Mouse (Mus musculus): ENCODE results near the gene Slc26a5. TPM values are rescaled to one million over a fixed set of nuclear protein-coding genes. Genes with fewer than 3 reads are reported as not detected.

Slc26a5 gene
- polyA plus RNA-seq (2015; fragmentation: Nextera tagmentation; extraction: Ambion mirVana), result 0.12 and 0.13 TPM in 2 replicates

GRCm38 (mm10) chr5:21865346-21866107, at the start of gene Slc26a5:
TSS of gene Slc26a5 (minus strand) at chr5:21865604.
- Histone ChIP-seq H3K4me2 (ENCODE audit: low read depth, low read length) (peak within 1 kb of the TSS; percentile 52), H3K36me3 (ENCODE audit: control insufficient read depth, insufficient read depth, low read length) (no peaks in the 10 kb centered on the region), H3K9ac (ENCODE audit: low read depth, low read length) (no peak within 1 kb of the TSS), H3K27me3 (replicated peaks; ENCODE audit: control insufficient read depth, insufficient read depth, low read length) (peaks cover 4% of the 10 kb centered on the region; the same call in 1 of the 2 replicates), H3K9me3 (ENCODE audit: control insufficient read depth, low read length) (no peaks in the 10 kb centered on the region), H3K4me3 (ENCODE audit: low read length) (peak within 1 kb of the TSS; percentile 21), H3K27ac (ENCODE audit: low read length) (no peak within 1 kb of the TSS), H3K4me1 (ENCODE audit: control insufficient read depth, insufficient read depth, low read length) (peaks cover 3% of the 10 kb centered on the region; the same call in 1 of the 2 replicates)
- under 1% methylated on average over 29 of the region's 29 CpGs for WGBS
- ATAC-seq, result peak; percentile 38; the same call in 1 of the 2 replicates

DNA sequence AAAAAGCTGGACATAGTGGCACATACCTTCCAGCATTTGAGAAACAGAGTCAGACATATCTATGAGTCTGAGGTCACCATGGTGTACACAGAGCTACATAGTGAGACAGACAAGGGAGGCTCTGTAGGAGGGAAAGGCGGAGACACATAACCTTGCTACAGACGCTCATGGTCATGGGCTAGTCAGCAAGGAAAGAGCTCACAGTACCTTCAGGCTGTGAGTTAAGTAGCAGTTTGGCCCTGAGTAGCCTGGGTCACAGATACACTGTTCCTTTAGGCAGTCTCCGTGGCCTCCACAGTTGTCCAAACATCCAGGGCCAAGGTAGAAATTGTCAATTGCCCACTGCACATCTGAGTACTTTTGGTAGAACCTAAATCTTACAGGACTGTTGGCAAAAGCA, 49.4 kb upstream of the Slc26a5 start:
- no peaks in the 10 kb centered on the region for H3K9me3 ChIP-seq (ENCODE audit: control insufficient read depth, low read length)
- no peak overlapping the region for H3K27ac ChIP-seq (ENCODE audit: low read length)
- no peaks in the 10 kb centered on the region for H3K4me1 ChIP-seq (ENCODE audit: control insufficient read depth, insufficient read depth, low read length)
- H3K9ac ChIP-seq (ENCODE audit: low read depth, low read length), result no peak overlapping the region
- no peaks in the 10 kb centered on the region for H3K27me3 ChIP-seq (replicated peaks; ENCODE audit: control insufficient read depth, insufficient read depth, low read length)
- H3K36me3 ChIP-seq (ENCODE audit: control insufficient read depth, insufficient read depth, low read length), result no peaks in the 10 kb centered on the region
- WGBS, result 67% methylated on average over 3 of the region's 3 CpGs
- H3K4me3 ChIP-seq (ENCODE audit: low read length), result no peak overlapping the region
- no peak for ATAC-seq
- no peak overlapping the region for H3K4me2 ChIP-seq (ENCODE audit: low read depth, low read length)

GRCm38 (mm10) chr5:21912835-21913530, 47.6 kb upstream of the Slc26a5 start:
- WGBS, result 70% methylated on average over 23 of the region's 23 CpGs
- ATAC-seq, result peak; percentile 64
- H3K27ac ChIP-seq (ENCODE audit: low read length), result no peak overlapping the region
- no peaks in the 10 kb centered on the region for H3K4me1 ChIP-seq (ENCODE audit: control insufficient read depth, insufficient read depth, low read length)
- H3K36me3 ChIP-seq (ENCODE audit: control insufficient read depth, insufficient read depth, low read length), result no peaks in the 10 kb centered on the region
- no peak overlapping the region for H3K4me2 ChIP-seq (ENCODE audit: low read depth, low read length)
- no peak overlapping the region for H3K9ac ChIP-seq (ENCODE audit: low read depth, low read length)
- no peaks in the 10 kb centered on the region for H3K27me3 ChIP-seq (replicated peaks; ENCODE audit: control insufficient read depth, insufficient read depth, low read length)
- no peaks in the 10 kb centered on the region for H3K9me3 ChIP-seq (ENCODE audit: control insufficient read depth, low read length)
- no peak overlapping the region for H3K4me3 ChIP-seq (ENCODE audit: low read length)

DNA sequence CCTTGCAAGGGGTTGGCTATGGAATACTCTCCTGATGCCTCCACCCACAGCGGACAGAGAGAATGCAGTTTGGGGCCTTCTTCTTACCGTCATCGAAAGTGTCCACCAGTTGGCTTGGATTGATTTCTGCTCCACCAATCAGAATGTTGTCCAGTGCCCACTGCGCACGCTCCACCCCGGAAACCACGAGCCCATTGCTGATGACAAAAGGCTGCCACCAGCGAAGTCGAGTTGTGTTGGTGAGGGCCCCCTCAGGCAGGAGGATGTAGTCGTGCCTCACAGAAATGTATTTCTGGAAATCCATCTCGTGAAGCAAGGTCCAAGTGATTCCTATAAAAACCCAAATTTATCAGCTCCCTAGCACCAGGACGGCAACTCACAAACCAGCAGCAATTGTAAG, 45.3 kb upstream of the Slc26a5 start:
- no peaks in the 10 kb centered on the region for H3K4me1 ChIP-seq (ENCODE audit: control insufficient read depth, insufficient read depth, low read length)
- no peak for ATAC-seq
- H3K27me3 ChIP-seq (replicated peaks; ENCODE audit: control insufficient read depth, insufficient read depth, low read length), result no peaks in the 10 kb centered on the region
- 92% methylated on average over 12 of the region's 12 CpGs for WGBS
- H3K9ac ChIP-seq (ENCODE audit: low read depth, low read length), result no peak overlapping the region
- H3K36me3 ChIP-seq (ENCODE audit: control insufficient read depth, insufficient read depth, low read length), result no peaks in the 10 kb centered on the region
- no peaks in the 10 kb centered on the region for H3K9me3 ChIP-seq (ENCODE audit: control insufficient read depth, low read length)
- H3K4me2 ChIP-seq (ENCODE audit: low read depth, low read length), result no peak overlapping the region
- no peak overlapping the region for H3K4me3 ChIP-seq (ENCODE audit: low read length)
- no peak overlapping the region for H3K27ac ChIP-seq (ENCODE audit: low read length)

- ATAC-seq, result no peak
Observed at GRCm38 (mm10) chr5:21909713-21910112, 44.3 kb upstream of the Slc26a5 start.

GRCm38 (mm10) chr5:21901411-21901810, 36.0 kb upstream of the Slc26a5 start:
- Histone ChIP-seq H3K36me3 (ENCODE audit: control insufficient read depth, insufficient read depth, low read length) (no peaks in the 10 kb centered on the region), H3K27me3 (replicated peaks; ENCODE audit: control insufficient read depth, insufficient read depth, low read length) (no peaks in the 10 kb centered on the region), H3K4me3 (ENCODE audit: low read length) (no peak overlapping the region), H3K4me2 (ENCODE audit: low read depth, low read length) (no peak overlapping the region), H3K9ac (ENCODE audit: low read depth, low read length) (no peak overlapping the region), H3K4me1 (ENCODE audit: control insufficient read depth, insufficient read depth, low read length) (no peaks in the 10 kb centered on the region), H3K9me3 (ENCODE audit: control insufficient read depth, low read length) (no peaks in the 10 kb centered on the region), H3K27ac (ENCODE audit: low read length) (no peak overlapping the region)
- WGBS, result 69% methylated on average over 12 of the region's 12 CpGs
- no peak for ATAC-seq

More at GRCm38 (mm10) chr5:21909713-21910112, 44.3 kb upstream of the Slc26a5 start:
- Histone ChIP-seq H3K27me3 (replicated peaks; ENCODE audit: control insufficient read depth, insufficient read depth, low read length) (no peaks in the 10 kb centered on the region), H3K4me3 (ENCODE audit: low read length) (no peak overlapping the region), H3K36me3 (ENCODE audit: control insufficient read depth, insufficient read depth, low read length) (no peaks in the 10 kb centered on the region), H3K9me3 (ENCODE audit: control insufficient read depth, low read length) (no peaks in the 10 kb centered on the region), H3K4me1 (ENCODE audit: control insufficient read depth, insufficient read depth, low read length) (no peaks in the 10 kb centered on the region), H3K9ac (ENCODE audit: low read depth, low read length) (no peak overlapping the region), H3K4me2 (ENCODE audit: low read depth, low read length) (no peak overlapping the region), H3K27ac (ENCODE audit: low read length) (no peak overlapping the region)
- 87% methylated on average over 3 of the region's 3 CpGs for WGBS

DNA sequence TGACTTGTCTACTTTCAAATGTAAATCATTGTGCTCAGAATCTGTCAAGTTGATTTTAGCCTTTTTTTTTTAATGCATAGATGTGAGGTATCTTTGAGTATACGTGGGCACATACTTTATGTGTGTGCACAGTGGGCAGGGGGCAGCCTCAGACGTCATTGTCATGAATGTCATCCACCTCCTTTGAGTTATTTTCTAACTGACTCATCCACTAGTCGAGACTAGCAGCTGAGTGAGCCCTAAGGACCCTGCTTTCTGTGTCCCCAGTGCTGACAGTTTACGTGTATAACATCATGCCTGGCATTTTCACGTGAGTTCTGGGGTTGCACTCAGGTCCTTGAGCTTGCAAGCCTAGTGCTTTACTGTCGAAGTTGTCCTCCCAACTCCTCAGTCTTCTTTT, 35.5 kb upstream of the Slc26a5 start:
- 64% methylated on average over 6 of the region's 6 CpGs for WGBS
- H3K27ac ChIP-seq (ENCODE audit: low read length), result no peak overlapping the region
- H3K4me1 ChIP-seq (ENCODE audit: control insufficient read depth, insufficient read depth, low read length), result no peaks in the 10 kb centered on the region
- no peak for ATAC-seq
- H3K9ac ChIP-seq (ENCODE audit: low read depth, low read length), result no peak overlapping the region
- no peaks in the 10 kb centered on the region for H3K36me3 ChIP-seq (ENCODE audit: control insufficient read depth, insufficient read depth, low read length)
- H3K9me3 ChIP-seq (ENCODE audit: control insufficient read depth, low read length), result no peaks in the 10 kb centered on the region
- H3K27me3 ChIP-seq (replicated peaks; ENCODE audit: control insufficient read depth, insufficient read depth, low read length), result no peaks in the 10 kb centered on the region
- H3K4me2 ChIP-seq (ENCODE audit: low read depth, low read length), result no peak overlapping the region
- no peak overlapping the region for H3K4me3 ChIP-seq (ENCODE audit: low read length)

GRCm38 (mm10) chr5:21898875-21899274, 33.5 kb upstream of the Slc26a5 start:
- ATAC-seq, result no peak
- WGBS, result 87% methylated on average over 6 of the region's 6 CpGs
- no peaks in the 10 kb centered on the region for H3K36me3 ChIP-seq (ENCODE audit: control insufficient read depth, insufficient read depth, low read length)

GRCm38 (mm10) chr5:21896586-21896985, 31.2 kb upstream of the Slc26a5 start:
- ATAC-seq, result no peak
- H3K4me1 ChIP-seq (ENCODE audit: control insufficient read depth, insufficient read depth, low read length), result no peaks in the 10 kb centered on the region
- H3K27ac ChIP-seq (ENCODE audit: low read length), result no peak overlapping the region
- H3K27me3 ChIP-seq (replicated peaks; ENCODE audit: control insufficient read depth, insufficient read depth, low read length), result no peaks in the 10 kb centered on the region
- H3K9me3 ChIP-seq (ENCODE audit: control insufficient read depth, low read length), result no peaks in the 10 kb centered on the region
- no peak overlapping the region for H3K9ac ChIP-seq (ENCODE audit: low read depth, low read length)
- no peak overlapping the region for H3K4me2 ChIP-seq (ENCODE audit: low read depth, low read length)
- WGBS, result 63% methylated on average over 14 of the region's 14 CpGs
- H3K4me3 ChIP-seq (ENCODE audit: low read length), result no peak overlapping the region
- H3K36me3 ChIP-seq (ENCODE audit: control insufficient read depth, insufficient read depth, low read length), result no peaks in the 10 kb centered on the region

More at GRCm38 (mm10) chr5:21898875-21899274, 33.5 kb upstream of the Slc26a5 start:
- H3K4me3 ChIP-seq (ENCODE audit: low read length), result no peak overlapping the region
- H3K9ac ChIP-seq (ENCODE audit: low read depth, low read length), result no peak overlapping the region
- no peak overlapping the region for H3K27ac ChIP-seq (ENCODE audit: low read length)
- H3K9me3 ChIP-seq (ENCODE audit: control insufficient read depth, low read length), result no peaks in the 10 kb centered on the region
- H3K4me1 ChIP-seq (ENCODE audit: control insufficient read depth, insufficient read depth, low read length), result no peaks in the 10 kb centered on the region
- no peak overlapping the region for H3K4me2 ChIP-seq (ENCODE audit: low read depth, low read length)
- H3K27me3 ChIP-seq (replicated peaks; ENCODE audit: control insufficient read depth, insufficient read depth, low read length), result no peaks in the 10 kb centered on the region
